Mouse (Mus musculus): ENCODE measurements around the gene Dmrt1.

Dmrt1 gene

DNA sequence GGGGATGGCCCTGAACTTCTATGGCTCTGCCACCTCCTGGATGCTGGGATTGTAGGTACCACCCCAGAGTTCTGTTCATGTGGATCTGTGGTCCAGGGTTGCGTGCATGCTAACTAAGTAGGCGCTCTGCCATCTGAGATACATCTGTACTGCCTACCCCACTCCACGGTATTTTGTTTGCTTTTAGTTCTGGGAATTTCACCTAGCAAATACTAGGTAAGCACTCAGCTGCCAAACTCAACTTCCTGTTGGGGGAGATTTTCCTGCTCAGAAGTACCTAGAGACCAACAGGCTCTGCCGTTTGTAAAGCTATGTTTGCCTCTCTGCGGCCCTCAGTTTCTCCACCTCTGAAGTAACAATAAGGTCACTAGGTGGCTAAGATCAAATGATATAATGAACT, 129.7 kb downstream of the Dmrt1 start:
- no peak for DNase-seq

DNA sequence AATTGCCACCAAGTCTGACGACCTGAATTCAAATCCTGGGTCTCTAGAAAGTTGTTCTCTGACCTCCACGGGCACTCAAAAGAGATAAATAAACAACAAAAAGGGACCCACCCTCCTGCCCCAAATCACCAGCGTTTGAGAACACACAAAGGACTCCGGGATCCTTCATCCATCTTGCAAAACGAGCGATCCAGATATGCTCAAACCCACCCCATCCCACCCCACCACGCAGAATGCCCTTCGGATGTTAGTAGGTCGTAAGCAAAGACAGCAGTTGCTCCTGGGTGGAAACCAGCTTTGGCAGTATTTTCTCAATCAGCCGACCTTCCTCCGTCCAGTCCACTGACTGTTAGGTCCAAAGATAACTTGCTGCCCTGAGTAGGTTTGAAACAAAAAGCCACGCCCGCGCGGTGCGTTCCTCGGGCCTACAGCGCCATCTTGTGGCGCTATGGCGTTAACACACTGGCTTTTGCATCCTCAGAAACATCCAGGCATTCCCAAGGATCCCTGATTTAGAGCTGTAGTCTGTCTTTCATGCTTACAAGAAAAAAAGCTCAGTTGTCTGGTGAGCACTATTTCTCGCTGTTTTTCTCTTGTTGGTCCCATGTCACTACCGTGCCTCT, 130.3 kb downstream of the Dmrt1 start:
- peak; percentile 74 for DNase-seq

DNA sequence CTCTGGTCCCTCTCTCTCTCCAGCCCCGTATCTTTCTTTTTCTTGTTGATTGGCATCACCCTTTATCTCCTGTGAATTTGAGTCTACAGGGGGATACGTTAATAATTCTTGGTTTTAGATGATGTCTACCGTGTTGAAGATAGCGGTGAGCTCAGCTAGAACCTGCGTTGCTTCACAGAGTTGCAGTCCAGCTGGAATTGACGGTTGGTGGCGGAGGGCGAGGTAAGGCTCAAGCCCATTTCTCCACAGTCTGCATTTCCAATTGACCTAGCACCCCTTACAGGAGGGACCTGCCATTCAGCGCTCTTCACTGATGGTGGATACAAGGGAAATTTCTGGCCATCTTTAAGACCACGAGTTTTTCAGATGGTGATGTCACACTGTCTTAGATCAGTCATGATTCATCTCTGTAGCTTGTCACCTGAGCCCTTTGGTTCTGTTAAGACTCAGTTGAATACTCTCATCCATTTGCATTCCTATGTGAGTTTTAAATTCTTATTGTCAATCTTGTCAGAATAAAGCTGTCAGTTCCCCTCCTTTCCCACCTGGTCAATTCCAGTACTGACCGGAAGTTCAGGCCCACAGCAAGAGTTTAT, 133.4 kb downstream of the Dmrt1 start:
- DNase-seq = no peak

DNA sequence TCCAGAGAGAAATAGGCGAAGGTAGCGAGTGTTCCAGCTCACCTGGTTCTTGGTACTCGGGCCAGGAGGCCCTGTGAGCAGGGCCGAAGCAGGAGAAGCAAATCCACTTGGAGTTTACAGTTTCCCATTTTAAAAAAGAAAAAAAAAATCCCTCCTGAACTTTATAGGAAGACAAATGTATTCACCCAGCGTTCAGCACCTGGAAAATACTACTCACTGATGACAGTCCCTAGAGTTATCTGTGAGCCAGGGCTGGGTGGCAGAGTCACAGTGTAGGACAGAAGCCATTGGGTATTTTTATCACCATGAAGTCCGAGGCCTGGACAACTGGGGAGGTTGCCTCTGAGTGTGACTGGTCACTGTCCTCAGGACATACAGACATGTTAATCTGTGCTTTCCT, 136.4 kb downstream of the Dmrt1 start:
- no peak for DNase-seq

DNA sequence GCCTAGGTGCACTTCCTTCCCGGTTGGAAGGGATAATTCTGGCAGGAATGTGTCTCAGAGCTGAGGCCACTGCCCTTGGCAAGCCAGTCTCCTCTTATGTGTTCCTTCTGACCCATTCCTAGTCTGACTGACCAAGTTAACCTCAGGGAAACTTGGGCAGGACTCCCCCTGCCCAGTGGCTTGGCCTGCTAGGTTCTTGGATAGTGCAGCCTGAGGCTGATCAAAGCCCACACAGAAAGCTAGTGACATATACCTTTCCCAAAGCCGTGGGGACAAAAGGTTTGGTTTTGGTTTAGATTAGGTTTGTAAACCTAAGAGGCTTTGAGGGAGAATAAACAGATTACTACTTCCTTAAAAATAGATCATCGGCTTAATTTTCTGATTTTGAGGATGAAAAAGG, 141.7 kb downstream of the Dmrt1 start:
- DNase-seq = no peak

DNA sequence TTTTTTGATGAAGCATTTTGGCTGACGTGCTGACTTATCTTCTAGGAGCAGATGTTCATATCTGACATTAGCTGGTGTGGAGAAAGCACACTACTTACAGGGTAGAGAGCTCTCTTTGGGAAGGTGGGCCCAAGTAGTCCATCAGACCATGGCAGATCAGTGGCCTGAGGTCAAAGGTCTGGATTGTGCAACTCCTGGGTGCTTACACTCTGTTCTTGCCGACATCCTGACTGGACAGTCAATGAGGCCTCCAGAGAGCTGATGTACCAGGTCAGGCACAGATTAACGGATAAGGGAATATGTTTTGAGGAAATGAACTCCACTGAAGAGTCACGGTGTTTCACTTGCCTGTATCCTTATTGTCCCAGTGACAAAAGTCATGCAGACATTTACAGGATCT, 143.3 kb downstream of the Dmrt1 start:
- DNase-seq = no peak

DNA sequence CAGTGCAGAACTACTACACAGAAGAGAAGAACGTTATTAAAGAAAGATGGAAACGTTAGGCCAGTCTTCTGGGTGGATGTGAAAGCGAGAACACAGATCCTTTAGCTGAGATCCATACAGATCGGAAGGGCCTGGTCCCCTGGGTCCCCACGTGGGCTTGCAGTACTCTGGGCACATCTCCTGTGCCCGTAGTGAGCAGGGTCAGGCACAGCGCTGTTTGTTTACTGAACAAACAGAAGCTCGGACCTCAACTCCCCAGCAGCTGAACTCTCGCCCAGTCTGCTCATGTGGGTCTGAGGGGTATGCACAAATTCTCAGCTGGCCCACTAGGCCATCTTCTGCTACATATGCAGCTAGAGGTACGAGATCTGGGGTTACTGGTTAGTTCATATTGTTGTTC, 145.1 kb downstream of the Dmrt1 start:
- DNase-seq = no peak

DNA sequence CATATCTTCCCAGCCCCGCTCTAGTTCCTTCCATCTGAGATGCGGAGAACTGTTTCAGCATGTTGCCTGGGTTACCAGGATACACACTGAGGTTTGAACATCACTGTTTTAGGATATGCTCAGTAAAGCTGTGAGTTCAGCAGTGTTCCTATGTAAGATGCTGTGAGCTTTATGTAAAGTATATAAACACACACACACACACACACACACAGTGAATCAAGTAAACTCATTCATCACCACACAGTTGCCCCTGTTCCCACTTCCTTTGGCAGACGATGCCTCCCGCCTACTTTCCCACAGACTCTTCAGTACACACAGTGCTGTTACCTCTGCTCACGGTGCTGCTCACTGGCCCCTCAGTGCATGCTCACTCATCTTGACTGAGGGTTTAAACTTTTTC, 147.1 kb downstream of the Dmrt1 start:
- no peak for DNase-seq
